Mouse (Mus musculus) c-Kit-positive CD71-positive TER-119-negative erythroid progenitor cells, embryonic 14.5 days (primary cell): Measurements from ENCODE around the gene Prkn.

Experiments
- DNase-seq: peaks from one replicate; pipeline ENCODE4 v3.0.0-alpha.2; 2013; ENCODE audit warnings: low read depth

The Prkn gene

DNA sequence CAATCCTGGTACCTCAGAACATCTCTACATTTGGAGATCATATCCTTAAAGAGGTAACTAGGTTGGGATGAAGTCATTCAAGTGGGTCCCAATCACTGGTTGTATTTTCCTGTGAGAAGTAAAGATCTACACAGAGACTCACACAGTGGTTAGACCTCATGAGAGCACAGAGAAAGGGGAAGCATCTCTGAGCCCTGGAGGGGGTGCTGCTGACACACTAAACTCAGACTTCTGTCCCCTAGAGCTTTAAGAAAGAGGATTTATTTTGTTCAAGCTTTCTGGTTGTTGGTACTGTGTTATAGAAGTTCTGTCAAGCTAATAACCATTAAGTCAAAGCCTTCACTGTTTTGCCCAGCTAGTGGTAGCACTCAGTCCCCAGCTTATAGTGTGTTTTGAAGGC is 1259.2 kb downstream of the Prkn start:
- no peak for DNase-seq

DNA sequence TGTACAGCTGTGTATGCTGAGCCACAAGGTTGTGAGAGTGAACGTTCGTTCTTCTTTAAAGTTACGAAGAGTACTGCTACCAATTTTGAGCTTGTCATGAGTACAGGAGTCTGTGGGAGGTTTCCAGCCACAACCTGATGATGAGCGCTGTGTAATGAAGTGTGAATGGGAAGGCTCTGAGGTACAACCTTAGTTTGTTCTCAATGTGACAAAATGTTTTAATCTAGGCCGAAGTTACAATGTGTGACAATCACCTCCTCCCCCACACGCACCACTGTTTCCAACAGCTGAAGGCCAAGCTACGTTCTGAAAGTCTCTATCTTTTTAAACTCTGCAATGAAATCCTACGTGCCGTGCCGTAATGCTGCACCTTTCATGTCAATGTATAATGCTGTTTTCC is 1262.1 kb downstream of the Prkn start:
- no peak for DNase-seq

DNA sequence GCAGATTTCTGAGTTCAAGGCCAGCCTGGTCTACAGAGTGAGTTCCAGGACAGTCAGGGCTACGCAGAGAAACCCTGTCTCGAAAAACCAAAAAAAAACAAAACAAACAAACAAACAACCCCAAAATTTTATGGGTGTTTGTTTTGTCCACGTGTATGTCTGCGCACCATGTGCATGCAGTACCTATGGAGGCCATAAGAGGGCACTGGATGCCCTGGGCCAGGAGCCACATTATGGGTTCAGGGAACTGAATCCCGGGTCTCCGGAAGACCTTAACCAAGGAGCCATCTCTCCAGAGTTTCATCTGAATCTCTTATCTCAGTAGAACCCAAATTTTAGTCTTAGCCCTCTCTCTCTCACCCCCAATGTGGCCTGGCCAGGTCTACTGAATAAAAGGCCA is 1263.6 kb downstream of the Prkn start:
- no peak for DNase-seq

GRCm38 (mm10) chr17:12104245-12104644 is 1264.1 kb downstream of the Prkn start:
- DNase-seq: no peak

- no peak for DNase-seq
These were observed 1264.5 kb downstream of the Prkn start for GRCm38 (mm10) chr17:12104690-12105089.

- no peak for DNase-seq
These were observed 1266.1 kb downstream of the Prkn start for GRCm38 (mm10) chr17:12106255-12106654.
